ENCODE assay signal across 8 mouse cellular contexts in the genomic region with DNA sequence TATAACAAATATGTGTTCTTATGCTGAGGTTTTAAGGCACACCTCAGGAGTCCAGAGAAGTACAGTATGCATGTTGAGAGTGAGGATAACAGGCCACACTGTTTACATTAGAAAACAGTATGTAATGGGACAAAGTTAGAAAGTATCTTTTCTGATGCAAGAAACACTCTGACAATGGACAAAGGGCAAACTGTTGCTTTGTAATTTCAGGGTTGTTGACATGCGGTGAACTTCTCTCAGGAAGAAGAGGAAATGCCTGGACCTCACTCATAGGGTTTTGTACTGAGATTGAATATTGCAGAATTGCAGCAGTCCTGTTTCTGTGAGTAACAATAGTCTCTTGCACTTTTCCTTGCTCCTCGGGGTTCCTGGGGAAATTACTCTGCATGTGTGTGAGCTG. TPM values are rescaled to one million over a fixed set of nuclear protein-coding genes. Genes with fewer than 3 reads are reported as not detected.
DNase-seq lines count a peak whose midpoint lies in the region; ATAC-seq and TF ChIP-seq lines count a peak whose summit lies in the region.

No protein-coding gene starts in this region.

- no peaks in the 10 kb centered on the region; the same call in 1 of the 2 replicates for H3K79me2 ChIP-seq in liver, adult 2 months (ENCODE audit: control insufficient read depth, insufficient read depth, low read length)

- H3K4me2 ChIP-seq in forebrain, embryonic 12.5 days, result peak overlapping the region; percentile 59
- H3K4me2 ChIP-seq in liver, embryonic 12.5 days, result peak overlapping the region; percentile 77
- peak overlapping the region; percentile 56 for H3K4me2 ChIP-seq in stomach, embryonic 15.5 days

- H3K4me3 ChIP-seq in liver, adult 2 months (ENCODE audit: insufficient read depth, low read depth, low read length), result peak overlapping the region; percentile 22; the same call in 1 of the 2 replicates
- peak overlapping the region; percentile 61 for H3K4me3 ChIP-seq in forebrain, embryonic 12.5 days (replicated peaks)
- H3K4me3 ChIP-seq in liver, embryonic 12.5 days, result peak overlapping the region; percentile 74
- H3K4me3 ChIP-seq in stomach, embryonic 15.5 days (replicated peaks), result peak overlapping the region; percentile 62

- no peaks in the 10 kb centered on the region for H3K27me3 ChIP-seq in liver, adult 2 months (ENCODE audit: control insufficient read depth, insufficient read depth, low read length)
- H3K27me3 ChIP-seq in forebrain, embryonic 12.5 days, result no peaks in the 10 kb centered on the region
- no peaks in the 10 kb centered on the region for H3K27me3 ChIP-seq in liver, embryonic 12.5 days (replicated peaks)
- H3K27me3 ChIP-seq in stomach, embryonic 15.5 days (replicated peaks), result no peaks in the 10 kb centered on the region

- H3K27ac ChIP-seq in liver, adult 2 months (replicated peaks; ENCODE audit: insufficient read depth, low read depth, low read length), result no peak overlapping the region; the same call in 1 of the 2 replicates
- 0 out of 2 replicates have a peak overlapping the region, but pooled peaks have one; percentile 25 for H3K27ac ChIP-seq in forebrain, embryonic 12.5 days
- H3K27ac ChIP-seq in liver, embryonic 12.5 days, result peak overlapping the region; percentile 84
- H3K27ac ChIP-seq in stomach, embryonic 15.5 days, result peak overlapping the region; percentile 35; the same call in 1 of the 2 replicates

- 33% methylated on average over 2 of the region's 2 CpGs for WGBS in liver, adult 2 months
- WGBS in forebrain, embryonic 12.5 days, result 34% methylated on average over 2 of the region's 2 CpGs
- 31% methylated on average over 2 of the region's 2 CpGs for WGBS in liver, embryonic 12.5 days (ENCODE audit: insufficient replicate concordance)
- WGBS in stomach, embryonic 15.5 days, result 29% methylated on average over 2 of the region's 2 CpGs

- TF ChIP-seq CTCF in liver, adult 2 months (IDR thresholded peaks at IDR 0.05; ENCODE audit: low read depth, low read length), result no peak

- H3K4me1 ChIP-seq in liver, adult 2 months (ENCODE audit: control insufficient read depth, insufficient read depth, low read length), result peaks cover 4% of the 10 kb centered on the region; the same call in 1 of the 2 replicates
- H3K4me1 ChIP-seq in forebrain, embryonic 12.5 days, result peaks cover 10% of the 10 kb centered on the region
- peaks cover 28% of the 10 kb centered on the region for H3K4me1 ChIP-seq in liver, embryonic 12.5 days
- H3K4me1 ChIP-seq in stomach, embryonic 15.5 days, result no peaks in the 10 kb centered on the region

- no peak for ATAC-seq in forebrain, embryonic 12.5 days (ENCODE audit: low FRiP score)
- ATAC-seq in liver, embryonic 12.5 days, result no peak
- ATAC-seq in stomach, embryonic 15.5 days (ENCODE audit: insufficient read depth, low FRiP score, low read depth), result no peak

- peak; percentile 51 for DNase-seq in liver, adult 2 months (ENCODE audit: extremely low read depth, low read depth, low spot score)
- no peak for DNase-seq in liver
- DNase-seq in spleen, postnatal 36 days (ENCODE audit: low spot score in 2 of 2), result no peak
- no peak for DNase-seq in layer of hippocampus, adult 8-10 months (ENCODE audit: low spot score in 2 of 2)
- DNase-seq in cerebellum, postnatal 25 days, result no peak

- H3K36me3 ChIP-seq in liver, adult 2 months (ENCODE audit: control insufficient read depth, insufficient read depth, low read length), result peaks cover 9% of the 10 kb centered on the region
- peaks cover 16% of the 10 kb centered on the region for H3K36me3 ChIP-seq in forebrain, embryonic 12.5 days (replicated peaks)
- H3K36me3 ChIP-seq in liver, embryonic 12.5 days, result peaks cover 24% of the 10 kb centered on the region
- H3K36me3 ChIP-seq in stomach, embryonic 15.5 days, result no peaks in the 10 kb centered on the region; the same call in 1 of the 2 replicates

- TF ChIP-seq POLR2A in liver, adult 2 months (IDR thresholded peaks at IDR 0.05; ENCODE audit: extremely low read depth, insufficient read depth, low read length), result no peak

- no peaks in the 10 kb centered on the region for H3K9me3 ChIP-seq in forebrain, embryonic 12.5 days
- no peaks in the 10 kb centered on the region for H3K9me3 ChIP-seq in liver, embryonic 12.5 days (replicated peaks)
- H3K9me3 ChIP-seq in stomach, embryonic 15.5 days, result no peaks in the 10 kb centered on the region

- H3K9ac ChIP-seq in liver, adult 2 months (ENCODE audit: low read depth, low read length), result no peak overlapping the region
- peak overlapping the region; percentile 56 for H3K9ac ChIP-seq in forebrain, embryonic 12.5 days
- peak overlapping the region; percentile 80 for H3K9ac ChIP-seq in liver, embryonic 12.5 days
- H3K9ac ChIP-seq in stomach, embryonic 15.5 days, result no peak overlapping the region

RNA-seq across cellular contexts. Expression of gene Zfp760, which starts 0.9 kb away (rescaled TPM):
- 3.6 and 4.8 TPM in 2 replicates for total RNA-seq in liver, adult 2 months (2014; rRNA removed)
- polyA plus RNA-seq in liver, adult 2 months (2012; rRNA removed), result 0.31 and 0.40 TPM in 2 replicates
- 25.1 and 25.9 TPM in 2 replicates for polyA plus RNA-seq in forebrain, embryonic 12.5 days (2016; fragmentation: Nextera tagmentation; extraction: Ambion mirVana)
- polyA plus RNA-seq in liver, embryonic 12.5 days (2016; fragmentation: Nextera tagmentation; extraction: Ambion mirVana), result 6.1 and 6.4 TPM in 2 replicates
- 10.1 and 10.9 TPM in 2 replicates for polyA plus RNA-seq in stomach, embryonic 15.5 days (2015; fragmentation: Nextera tagmentation; extraction: Ambion mirVana)
- 10 to 100 TPM in 1 of 4 experiments, 1 to 10 TPM in 3; 5.7 to 10.0 (median 7.6) TPM for total RNA-seq in layer of hippocampus, adult 8-10 months (2022)

RNA-seq across cellular contexts. Expression of gene Gm10226, which starts 16.7 kb away (rescaled TPM):
- total RNA-seq in liver, adult 2 months (2014; rRNA removed), result 1.8 and 7.8 TPM in 2 replicates
- not detected in 2 replicates for polyA plus RNA-seq in liver, adult 2 months (2012; rRNA removed)
- polyA plus RNA-seq in forebrain, embryonic 12.5 days (2016; fragmentation: Nextera tagmentation; extraction: Ambion mirVana), result 9.3 and 10.5 TPM in 2 replicates
- polyA plus RNA-seq in liver, embryonic 12.5 days (2016; fragmentation: Nextera tagmentation; extraction: Ambion mirVana), result 5.1 and 5.2 TPM in 2 replicates
- polyA plus RNA-seq in stomach, embryonic 15.5 days (2015; fragmentation: Nextera tagmentation; extraction: Ambion mirVana), result 4.7 and 8.0 TPM in 2 replicates
- total RNA-seq in layer of hippocampus, adult 8-10 months (2022), result 10 to 100 TPM in 1 of 4 experiments, 1 to 10 TPM in 3; 5.0 to 11.0 (median 5.9) TPM

RNA-seq across cellular contexts. Expression of gene Zfp229, which starts 22.2 kb away (rescaled TPM):
- 4.1 and 7.2 TPM in 2 replicates for total RNA-seq in liver, adult 2 months (2014; rRNA removed)
- polyA plus RNA-seq in liver, adult 2 months (2012; rRNA removed), result 1.6 and 2.4 TPM in 2 replicates
- polyA plus RNA-seq in forebrain, embryonic 12.5 days (2016; fragmentation: Nextera tagmentation; extraction: Ambion mirVana), result 10.5 and 10.8 TPM in 2 replicates
- 3.6 TPM in 2 replicates for polyA plus RNA-seq in liver, embryonic 12.5 days (2016; fragmentation: Nextera tagmentation; extraction: Ambion mirVana)
- polyA plus RNA-seq in stomach, embryonic 15.5 days (2015; fragmentation: Nextera tagmentation; extraction: Ambion mirVana), result 5.9 and 6.1 TPM in 2 replicates
- 1 to 10 TPM; 4.8 to 6.6 (median 5.2) TPM for total RNA-seq in layer of hippocampus, adult 8-10 months (2022)

RNA-seq across cellular contexts. Expression of gene Zfp983, which starts 58.0 kb away (rescaled TPM):
- total RNA-seq in liver, adult 2 months (2014; rRNA removed), result 3.2 and 3.6 TPM in 2 replicates
- polyA plus RNA-seq in liver, adult 2 months (2012; rRNA removed), result 0.42 and 0.55 TPM in 2 replicates
- 8.5 and 8.6 TPM in 2 replicates for polyA plus RNA-seq in forebrain, embryonic 12.5 days (2016; fragmentation: Nextera tagmentation; extraction: Ambion mirVana)
- 1.6 and 2.0 TPM in 2 replicates for polyA plus RNA-seq in liver, embryonic 12.5 days (2016; fragmentation: Nextera tagmentation; extraction: Ambion mirVana)
- polyA plus RNA-seq in stomach, embryonic 15.5 days (2015; fragmentation: Nextera tagmentation; extraction: Ambion mirVana), result 4.2 TPM in 2 replicates
- total RNA-seq in layer of hippocampus, adult 8-10 months (2022), result 10 to 100 TPM in 2 of 4 experiments, 1 to 10 TPM in 2; 8.5 to 14.1 (median 11.7) TPM

Comparison
In these comparisons a context has a peak if more than half of its experiments do, and no peak if none do; other contexts are left out.
1. H3K9ac ChIP-seq: peak in forebrain, embryonic 12.5 days (single experiment) and liver, embryonic 12.5 days (single experiment); none in liver, adult 2 months (single experiment) and stomach, embryonic 15.5 days (single experiment).
2. H3K4me3 ChIP-seq: peak in every context shown above with its lines; median percentile 74 in liver, embryonic 12.5 days; 62 in stomach, embryonic 15.5 days; 61 in forebrain, embryonic 12.5 days; 22 in liver, adult 2 months.
3. Peak in every context shown above with its lines, with median percentiles within 50 percentile points of each other: H3K4me2 ChIP-seq.